Mouse (Mus musculus) embryonic facial prominence, embryonic 15.5 days (tissue): ENCODE data around the gene Foxa3. TPM values are rescaled to one million over a fixed set of nuclear protein-coding genes. Genes with fewer than 3 reads are reported as not detected.

Source experiments
- ATAC-seq: fragments of 200-750 bp; cut with Nextera tagmentation; 2 replicates; pipeline ENCODE4 v1.8.0; 2017; ENCODE audit warnings: low read depth, moderate TSS enrichment; ENCODE audit not compliant: insufficient number of reproducible peaks, low FRiP score, low TSS enrichment
- H3K27ac ChIP-seq: fragments of 300-500 bp; sonication (generic); replicated peaks from 2 replicates; pipeline ENCODE4 v1.5.1; 2015; ENCODE audit warnings: mild to moderate bottlenecking, inconsistent platforms
- H3K27me3 ChIP-seq: fragments of 300-500 bp; sonication (generic); 2 replicates; pipeline ENCODE4 v1.6.1; 2015; ENCODE audit warnings: inconsistent platforms
- H3K36me3 ChIP-seq: fragments of 300-500 bp; sonication (generic); 2 replicates; pipeline ENCODE4 v1.6.1; 2015; ENCODE audit warnings: mild to moderate bottlenecking, inconsistent platforms
- H3K4me1 ChIP-seq: fragments of 300-500 bp; sonication (generic); 2 replicates; pipeline ENCODE4 v1.6.1; 2015; ENCODE audit warnings: inconsistent platforms
- H3K4me2 ChIP-seq: fragments of 300-500 bp; sonication (generic); replicated peaks from 2 replicates; pipeline ENCODE4 v1.6.1; 2015; ENCODE audit warnings: mild to moderate bottlenecking, inconsistent platforms
- H3K4me3 ChIP-seq: fragments of 300-500 bp; sonication (generic); replicated peaks from 2 replicates; pipeline ENCODE4 v1.5.1; 2015; ENCODE audit warnings: mild to moderate bottlenecking, inconsistent platforms
- H3K9ac ChIP-seq: fragments of 300-500 bp; sonication (generic); 2 replicates; pipeline ENCODE4 v1.6.1; 2015; ENCODE audit warnings: inconsistent platforms
- H3K9me3 ChIP-seq: fragments of 300-500 bp; sonication (generic); replicated peaks from 2 replicates; pipeline ENCODE4 v1.6.1; 2016; ENCODE audit warnings: inconsistent platforms
- WGBS: fragments of 180-500 bp; shearing (Covaris S2); methylation state at CpG from one replicate; pipeline ENCODE4 v1.1.7; 2015; 5-methylcytosine and 5-hydroxymethylcytosine counted together
- polyA plus RNA-seq: library from polyadenylated mRNA; unstranded; fragments of >200 nt; fragmentation: Nextera tagmentation; extraction: Ambion mirVana; gene quantifications from 2 replicates; pipeline ENCODE4 v1.2.1, GENCODE M21; 2015

Gene Foxa3
- polyA plus RNA-seq, 1 experiment from 2014 or later, result 1.3 TPM

GRCm38 (mm10) chr7:18965312-18965711 is 58.0 kb downstream of the Foxa3 start:
- peaks cover 68% of the 10 kb centered on the region for H3K27me3 ChIP-seq
- no peak overlapping the region for H3K9ac ChIP-seq
- peaks cover 14% of the 10 kb centered on the region for H3K4me1 ChIP-seq
- H3K36me3 ChIP-seq, result no peaks in the 10 kb centered on the region
- no peaks in the 10 kb centered on the region for H3K9me3 ChIP-seq
- no peak for ATAC-seq
- no peak overlapping the region for H3K27ac ChIP-seq
- no peak overlapping the region for H3K4me3 ChIP-seq
- 72% methylated on average over 5 of the region's 5 CpGs for WGBS
- H3K4me2 ChIP-seq, result no peak overlapping the region

GRCm38 (mm10) chr7:18963294-18963843 is 60.0 kb downstream of the Foxa3 start:
- no peak for ATAC-seq
- Histone ChIP-seq H3K27ac (no peak overlapping the region), H3K9me3 (no peaks in the 10 kb centered on the region), H3K4me1 (peaks cover 18% of the 10 kb centered on the region), H3K27me3 (peaks cover 85% of the 10 kb centered on the region), H3K9ac (no peak overlapping the region), H3K4me3 (no peak overlapping the region), H3K36me3 (no peaks in the 10 kb centered on the region), H3K4me2 (no peak overlapping the region)
- 1% methylated on average over 19 of the region's 19 CpGs for WGBS

Other genes starting within 250 kb of the Foxa3 start
- gene Psg19, start 225.0 kb downstream of the Foxa3 start, polyA plus RNA-seq, result not detected in 2 replicates
- not detected in 2 replicates for gene Psg17, start 201.9 kb downstream of the Foxa3 start, polyA plus RNA-seq
- gene Mill2, start 183.6 kb downstream of the Foxa3 start, polyA plus RNA-seq, result 1.0 and 1.1 TPM in 2 replicates
- gene Pglyrp1, start 152.2 kb downstream of the Foxa3 start, polyA plus RNA-seq, result 9.7 and 16.3 TPM in 2 replicates
- 31.8 and 40.3 TPM in 2 replicates for gene Ccdc61, start 113.1 kb downstream of the Foxa3 start, polyA plus RNA-seq
- gene Nova2, start 97.7 kb downstream of the Foxa3 start, polyA plus RNA-seq, result 0.56 and 0.60 TPM in 2 replicates
- gene Nanos2, start 36.1 kb downstream of the Foxa3 start, polyA plus RNA-seq, result not detected in 2 replicates
- gene Mypop, start 32.3 kb downstream of the Foxa3 start, polyA plus RNA-seq, result 5.9 and 6.3 TPM in 2 replicates
- gene Irf2bp1, start 19.5 kb downstream of the Foxa3 start, polyA plus RNA-seq, result 31.1 and 32.2 TPM in 2 replicates
- gene Sympk, start 839 bp upstream of the Foxa3 start, polyA plus RNA-seq, result 35.3 and 36.8 TPM in 2 replicates
- not detected in 2 replicates for gene Rsph6a, start 31.2 kb upstream of the Foxa3 start, polyA plus RNA-seq
- 18.7 and 20.1 TPM in 2 replicates for gene Dmwd, start 52.7 kb upstream of the Foxa3 start, polyA plus RNA-seq
- 42.4 and 60.4 TPM in 2 replicates for gene Dmpk, start 60.3 kb upstream of the Foxa3 start, polyA plus RNA-seq
- 12.7 and 14.7 TPM in 2 replicates for gene Six5, start 71.1 kb upstream of the Foxa3 start, polyA plus RNA-seq
- gene Gm4969, start 94.8 kb upstream of the Foxa3 start, polyA plus RNA-seq, result 1.9 and 2.3 TPM in 2 replicates
- 14.7 and 16.3 TPM in 2 replicates for gene Fbxo46, start 96.3 kb upstream of the Foxa3 start, polyA plus RNA-seq
- 13.9 and 15.1 TPM in 2 replicates for gene Qpctl, start 125.8 kb upstream of the Foxa3 start, polyA plus RNA-seq
- 139 and 140 TPM in 2 replicates for gene Snrpd2, start 126.2 kb upstream of the Foxa3 start, polyA plus RNA-seq
- gene Gipr, start 142.6 kb upstream of the Foxa3 start, polyA plus RNA-seq, result 0.68 and 1.1 TPM in 2 replicates
- gene Eml2, start 152.9 kb upstream of the Foxa3 start, polyA plus RNA-seq, result 10.4 and 12.8 TPM in 2 replicates
- gene Gpr4, start 189.0 kb upstream of the Foxa3 start, polyA plus RNA-seq, result 1.7 and 1.9 TPM in 2 replicates
- 30.8 and 32.5 TPM in 2 replicates for gene Opa3, start 204.8 kb upstream of the Foxa3 start, polyA plus RNA-seq
- gene Vasp, start 248.3 kb upstream of the Foxa3 start, polyA plus RNA-seq, result 85.2 TPM in 2 replicates